Mouse (Mus musculus) heart, adult 2 months (tissue): ENCODE data around the gene Erbb4.

Source experiments
- CTCF ChIP-seq: fragments of 200-600 bp; IDR thresholded peaks from 2 replicates; pipeline ENCODE4 v1.8.1; 2022; ENCODE audit warnings: antibody characterized with exemption, mild to moderate bottlenecking, moderate library complexity
- EP300 ChIP-seq: fragments of 200-500 bp; IDR thresholded peaks from 2 replicates; pipeline ENCODE4 v1.6.1; 2011; ENCODE audit warnings: low read depth, low read length, control low read depth; ENCODE audit not compliant: insufficient read depth
- POLR2A ChIP-seq: fragments of 200-500 bp; IDR thresholded peaks from 2 replicates; pipeline ENCODE4 v1.6.1; 2011; ENCODE audit warnings: mild to moderate bottlenecking, low read depth, low read length, control low read depth; ENCODE audit not compliant: insufficient read depth

GRCm38 (mm10) chr1:68056494-68056893, 1051.4 kb downstream of the Erbb4 start:
- TF ChIP-seq CTCF (no peak), POLR2A (no peak), EP300 (no peak)
